8 mouse cellular contexts compared by ENCODE assay signal in the genomic region with DNA sequence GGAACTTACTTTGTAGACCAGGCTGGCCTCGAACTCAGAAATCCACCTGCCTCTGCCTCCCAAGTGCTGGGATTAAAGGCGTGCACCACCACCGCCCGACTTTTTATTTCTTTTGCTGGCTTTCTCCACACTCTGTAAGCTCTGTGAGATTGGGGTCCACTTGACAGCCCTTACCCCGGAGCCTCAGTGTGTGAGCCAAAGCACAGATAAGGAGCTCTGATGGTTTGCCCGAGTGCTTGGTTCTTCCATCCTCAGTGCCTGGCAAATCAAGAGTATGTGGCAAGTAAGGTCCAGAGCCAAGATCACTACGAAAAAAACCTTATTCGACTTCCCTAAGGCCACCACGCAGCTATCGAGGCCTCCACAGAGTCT. TPM values are rescaled to one million over a fixed set of nuclear protein-coding genes. Genes with fewer than 3 reads are reported as not detected.
A peak's percentile ranks its signal among the peaks of the same experiment; 100 is the strongest.
DNase-seq lines count a peak whose midpoint lies in the region; ATAC-seq lines count a peak whose summit lies in the region.

No protein-coding gene starts in this region.

- peak overlapping the region; percentile 46 for H3K4me3 ChIP-seq in kidney, embryonic 14.5 days (ENCODE audit: low read length)
- peak overlapping the region; percentile 48 for H3K4me3 ChIP-seq in embryonic facial prominence, embryonic 15.5 days (replicated peaks)
- peak overlapping the region; percentile 45 for H3K4me3 ChIP-seq in intestine, embryonic 15.5 days (replicated peaks)
- H3K4me3 ChIP-seq in midbrain, embryonic 15.5 days, result peak overlapping the region; percentile 40

- peaks cover 40% of the 10 kb centered on the region for H3K36me3 ChIP-seq in kidney, embryonic 14.5 days (ENCODE audit: control insufficient read depth, insufficient read depth, low read length)
- peaks cover 43% of the 10 kb centered on the region for H3K36me3 ChIP-seq in embryonic facial prominence, embryonic 15.5 days
- H3K36me3 ChIP-seq in intestine, embryonic 15.5 days, result peaks cover 27% of the 10 kb centered on the region
- peaks cover 27% of the 10 kb centered on the region; the same call in 1 of the 2 replicates for H3K36me3 ChIP-seq in midbrain, embryonic 15.5 days (replicated peaks)

- H3K9me3 ChIP-seq in kidney, embryonic 14.5 days (ENCODE audit: control insufficient read depth, low read length), result no peaks in the 10 kb centered on the region
- H3K9me3 ChIP-seq in embryonic facial prominence, embryonic 15.5 days (replicated peaks), result no peaks in the 10 kb centered on the region
- H3K9me3 ChIP-seq in intestine, embryonic 15.5 days, result no peaks in the 10 kb centered on the region
- no peaks in the 10 kb centered on the region for H3K9me3 ChIP-seq in midbrain, embryonic 15.5 days

- H3K27ac ChIP-seq in kidney, embryonic 14.5 days (ENCODE audit: low read depth, low read length), result 0 out of 2 replicates have a peak overlapping the region, but pooled peaks have one; percentile 17
- H3K27ac ChIP-seq in embryonic facial prominence, embryonic 15.5 days (replicated peaks), result no peak overlapping the region
- H3K27ac ChIP-seq in intestine, embryonic 15.5 days, result no peak overlapping the region
- H3K27ac ChIP-seq in midbrain, embryonic 15.5 days, result peak overlapping the region; percentile 80

- H3K9ac ChIP-seq in kidney, embryonic 14.5 days (ENCODE audit: low read depth, low read length), result peak overlapping the region; percentile 63
- peak overlapping the region; percentile 42 for H3K9ac ChIP-seq in embryonic facial prominence, embryonic 15.5 days
- H3K9ac ChIP-seq in intestine, embryonic 15.5 days, result peak overlapping the region; percentile 57; the same call in 1 of the 2 replicates
- peak overlapping the region; percentile 47 for H3K9ac ChIP-seq in midbrain, embryonic 15.5 days

- WGBS in kidney, embryonic 14.5 days, result 36% methylated on average over 10 of the region's 10 CpGs
- WGBS in embryonic facial prominence, embryonic 15.5 days, result 30% methylated on average over 10 of the region's 10 CpGs
- WGBS in intestine, embryonic 15.5 days, result 31% methylated on average over 10 of the region's 10 CpGs
- 18% methylated on average over 10 of the region's 10 CpGs for WGBS in midbrain, embryonic 15.5 days

- H3K4me2 ChIP-seq in kidney, embryonic 14.5 days (replicated peaks; ENCODE audit: low read depth, low read length), result peak overlapping the region; percentile 95
- H3K4me2 ChIP-seq in embryonic facial prominence, embryonic 15.5 days (replicated peaks), result peak overlapping the region; percentile 95
- peak overlapping the region; percentile 96 for H3K4me2 ChIP-seq in intestine, embryonic 15.5 days (replicated peaks)
- peak overlapping the region; percentile 63 for H3K4me2 ChIP-seq in midbrain, embryonic 15.5 days

- H3K27me3 ChIP-seq in kidney, embryonic 14.5 days (ENCODE audit: control insufficient read depth, insufficient read depth, low read length), result no peaks in the 10 kb centered on the region
- no peaks in the 10 kb centered on the region for H3K27me3 ChIP-seq in embryonic facial prominence, embryonic 15.5 days
- H3K27me3 ChIP-seq in intestine, embryonic 15.5 days (replicated peaks), result no peaks in the 10 kb centered on the region
- H3K27me3 ChIP-seq in midbrain, embryonic 15.5 days (replicated peaks), result no peaks in the 10 kb centered on the region

- DNase-seq in kidney, adult 18-20 months, result no peak
- DNase-seq in embryo, embryonic 9.5 days (ENCODE audit: extremely low spot score), result no peak
- no peak for DNase-seq in spleen, postnatal 14 days (ENCODE audit: low spot score in 2 of 2)
- DNase-seq in right cerebral cortex, adult 18-20 months, result no peak

- 0 out of 2 replicates have a peak, but pooled peaks cover 7% of the 10 kb centered on the region for H3K4me1 ChIP-seq in kidney, embryonic 14.5 days (ENCODE audit: control insufficient read depth, insufficient read depth, low read length)
- peaks cover 9% of the 10 kb centered on the region for H3K4me1 ChIP-seq in embryonic facial prominence, embryonic 15.5 days
- peaks cover 11% of the 10 kb centered on the region for H3K4me1 ChIP-seq in intestine, embryonic 15.5 days (replicated peaks)
- H3K4me1 ChIP-seq in midbrain, embryonic 15.5 days, result peaks cover 10% of the 10 kb centered on the region

- no peak for ATAC-seq in kidney, embryonic 14.5 days (ENCODE audit: low FRiP score, low TSS enrichment)
- no peak for ATAC-seq in embryonic facial prominence, embryonic 15.5 days (ENCODE audit: insufficient number of reproducible peaks, low FRiP score, low TSS enrichment, low read depth)
- ATAC-seq in intestine, embryonic 15.5 days, result peak; percentile 13; the same call in 1 of the 2 replicates
- peak; percentile 29; the same call in 1 of the 2 replicates for ATAC-seq in midbrain, embryonic 15.5 days (replicated peaks)

RNA-seq across cellular contexts. Expression of a gene that starts 2.9 kb away (rescaled TPM):
- polyA plus RNA-seq in kidney, embryonic 14.5 days (2014; fragmentation: Nextera tagmentation; extraction: Ambion mirVana), result 2.0 and 2.4 TPM in 2 replicates
- polyA plus RNA-seq in embryonic facial prominence, embryonic 15.5 days (2015; fragmentation: Nextera tagmentation; extraction: Ambion mirVana), result 7.7 and 10.7 TPM in 2 replicates
- 3.7 and 4.1 TPM in 2 replicates for polyA plus RNA-seq in intestine, embryonic 15.5 days (2015; fragmentation: Nextera tagmentation; extraction: Ambion mirVana)
- polyA plus RNA-seq in midbrain, embryonic 15.5 days (2015; fragmentation: Nextera tagmentation; extraction: Ambion mirVana), result 15.1 TPM in 2 replicates

RNA-seq across cellular contexts. Expression of a gene that starts 14.1 kb away (rescaled TPM):
- polyA plus RNA-seq in kidney, embryonic 14.5 days (2014; fragmentation: Nextera tagmentation; extraction: Ambion mirVana), result 230 and 351 TPM in 2 replicates
- 381 and 384 TPM in 2 replicates for polyA plus RNA-seq in embryonic facial prominence, embryonic 15.5 days (2015; fragmentation: Nextera tagmentation; extraction: Ambion mirVana)
- 414 and 427 TPM in 2 replicates for polyA plus RNA-seq in intestine, embryonic 15.5 days (2015; fragmentation: Nextera tagmentation; extraction: Ambion mirVana)
- polyA plus RNA-seq in midbrain, embryonic 15.5 days (2015; fragmentation: Nextera tagmentation; extraction: Ambion mirVana), result 430 and 433 TPM in 2 replicates

RNA-seq across cellular contexts. Expression of a gene that starts 14.3 kb away (rescaled TPM):
- 59.9 and 65.8 TPM in 2 replicates for polyA plus RNA-seq in kidney, embryonic 14.5 days (2014; fragmentation: Nextera tagmentation; extraction: Ambion mirVana)
- 51.0 and 54.2 TPM in 2 replicates for polyA plus RNA-seq in embryonic facial prominence, embryonic 15.5 days (2015; fragmentation: Nextera tagmentation; extraction: Ambion mirVana)
- 41.3 and 44.0 TPM in 2 replicates for polyA plus RNA-seq in intestine, embryonic 15.5 days (2015; fragmentation: Nextera tagmentation; extraction: Ambion mirVana)
- 80.4 and 81.6 TPM in 2 replicates for polyA plus RNA-seq in midbrain, embryonic 15.5 days (2015; fragmentation: Nextera tagmentation; extraction: Ambion mirVana)

RNA-seq across cellular contexts. Expression of a gene that starts 27.1 kb away (rescaled TPM):
- polyA plus RNA-seq in kidney, embryonic 14.5 days (2014; fragmentation: Nextera tagmentation; extraction: Ambion mirVana), result 29.0 and 30.5 TPM in 2 replicates
- 16.7 and 19.7 TPM in 2 replicates for polyA plus RNA-seq in embryonic facial prominence, embryonic 15.5 days (2015; fragmentation: Nextera tagmentation; extraction: Ambion mirVana)
- polyA plus RNA-seq in intestine, embryonic 15.5 days (2015; fragmentation: Nextera tagmentation; extraction: Ambion mirVana), result 24.3 and 25.6 TPM in 2 replicates
- 19.0 and 21.2 TPM in 2 replicates for polyA plus RNA-seq in midbrain, embryonic 15.5 days (2015; fragmentation: Nextera tagmentation; extraction: Ambion mirVana)

RNA-seq across cellular contexts. Expression of a gene that starts 43.6 kb away (rescaled TPM):
- not detected in 2 replicates for polyA plus RNA-seq in kidney, embryonic 14.5 days (2014; fragmentation: Nextera tagmentation; extraction: Ambion mirVana)
- polyA plus RNA-seq in embryonic facial prominence, embryonic 15.5 days (2015; fragmentation: Nextera tagmentation; extraction: Ambion mirVana), result not detected in 2 replicates
- 11.8 and 12.8 TPM in 2 replicates for polyA plus RNA-seq in intestine, embryonic 15.5 days (2015; fragmentation: Nextera tagmentation; extraction: Ambion mirVana)
- not detected in 2 replicates for polyA plus RNA-seq in midbrain, embryonic 15.5 days (2015; fragmentation: Nextera tagmentation; extraction: Ambion mirVana)

Comparison
In these comparisons a context has a peak if more than half of its experiments do, and no peak if none do; other contexts are left out.
1. ATAC-seq: peak in intestine, embryonic 15.5 days (single experiment) and midbrain, embryonic 15.5 days (single experiment); none in kidney, embryonic 14.5 days (single experiment) and embryonic facial prominence, embryonic 15.5 days (single experiment).
2. H3K27ac ChIP-seq: peak in kidney, embryonic 14.5 days (single experiment) and midbrain, embryonic 15.5 days (single experiment); none in embryonic facial prominence, embryonic 15.5 days (single experiment) and intestine, embryonic 15.5 days (single experiment).
3. Peak in every context shown above with its lines, with median percentiles within 50 percentile points of each other: H3K4me2 ChIP-seq, H3K4me3 ChIP-seq and H3K9ac ChIP-seq.